Comparison of ENCODE assay signal across 9 mouse cellular contexts in the genomic region with DNA sequence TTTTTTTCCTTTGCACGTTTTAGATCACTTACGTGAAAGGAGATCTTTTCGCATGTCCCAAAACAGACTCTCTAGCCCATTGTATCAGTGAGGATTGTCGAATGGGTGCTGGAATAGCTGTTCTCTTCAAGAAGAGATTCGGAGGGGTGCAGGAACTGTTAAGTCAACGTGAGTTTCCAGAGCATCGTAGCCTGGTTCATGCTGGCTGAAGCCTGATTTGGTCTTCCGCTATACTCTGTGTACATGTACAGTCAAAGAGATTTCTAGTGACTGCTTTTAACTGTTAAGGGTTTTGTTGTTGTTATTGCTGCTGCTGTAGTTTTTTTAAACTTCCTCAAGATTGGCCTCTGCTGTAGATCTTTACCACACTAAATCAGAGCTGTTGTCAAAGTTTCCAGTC. TPM values are rescaled to one million over a fixed set of nuclear protein-coding genes. Genes with fewer than 3 reads are reported as not detected.
DNase-seq lines count a peak whose midpoint lies in the region; ATAC-seq and TF ChIP-seq lines count a peak whose summit lies in the region.
"Had no signal": no experiment of that assay in that cellular context is flagged by ENCODE, and none has a peak within 500 bp of the region (broad histone marks: within the 10 kb centered on the region; RNA-seq: fewer than 3 reads in every experiment).

No protein-coding gene starts in this region.

- H3K9me3 ChIP-seq in kidney, postnatal 0 days (replicated peaks; ENCODE audit: low read length) = no peaks in the 10 kb centered on the region
- H3K9me3 ChIP-seq in embryonic facial prominence, embryonic 10.5 days = no peaks in the 10 kb centered on the region
- H3K9me3 ChIP-seq in hindbrain, embryonic 16.5 days (ENCODE audit: control insufficient read depth, low read length) = no peaks in the 10 kb centered on the region
- H3K9me3 ChIP-seq in midbrain, postnatal 0 days (ENCODE audit: low read length) = no peaks in the 10 kb centered on the region

- H3K27ac ChIP-seq in kidney, postnatal 0 days = peak overlapping the region; percentile 98
- H3K27ac ChIP-seq in embryonic facial prominence, embryonic 10.5 days (replicated peaks) = peak overlapping the region; percentile 99
- peak overlapping the region; percentile 95; the same call in 1 of the 2 replicates for H3K27ac ChIP-seq in hindbrain, embryonic 16.5 days (ENCODE audit: low read depth, low read length)
- peak overlapping the region; percentile 87; the same call in 1 of the 2 replicates for H3K27ac ChIP-seq in midbrain, postnatal 0 days (ENCODE audit: low read depth, low read length)

- 24% methylated on average over 8 of the region's 8 CpGs for WGBS in kidney, postnatal 0 days
- WGBS in embryonic facial prominence, embryonic 10.5 days = 74% methylated on average over 8 of the region's 8 CpGs
- 48% methylated on average over 8 of the region's 8 CpGs for WGBS in hindbrain, embryonic 16.5 days
- 39% methylated on average over 8 of the region's 8 CpGs for WGBS in midbrain, postnatal 0 days

- H3K4me2 ChIP-seq in kidney, postnatal 0 days (ENCODE audit: low read length) = peak overlapping the region; percentile 76
- peak overlapping the region; percentile 83 for H3K4me2 ChIP-seq in hindbrain, embryonic 16.5 days (ENCODE audit: low read length)
- peak overlapping the region; percentile 76 for H3K4me2 ChIP-seq in midbrain, postnatal 0 days (ENCODE audit: low read depth, low read length, poor library complexity, severe bottlenecking)

- H3K27me3 ChIP-seq in kidney, postnatal 0 days (ENCODE audit: insufficient read depth, low read length) = no peaks in the 10 kb centered on the region
- no peaks in the 10 kb centered on the region for H3K27me3 ChIP-seq in embryonic facial prominence, embryonic 10.5 days (replicated peaks; ENCODE audit: low read depth, poor library complexity, severe bottlenecking)
- no peaks in the 10 kb centered on the region for H3K27me3 ChIP-seq in hindbrain, embryonic 16.5 days (replicated peaks; ENCODE audit: control insufficient read depth, insufficient read depth, low read length)
- no peaks in the 10 kb centered on the region for H3K27me3 ChIP-seq in midbrain, postnatal 0 days (ENCODE audit: insufficient read depth, low read length)

- H3K4me3 ChIP-seq in kidney, postnatal 0 days (replicated peaks; ENCODE audit: low read depth, low read length) = peak overlapping the region; percentile 68
- peak overlapping the region; percentile 89 for H3K4me3 ChIP-seq in embryonic facial prominence, embryonic 10.5 days
- peak overlapping the region; percentile 67 for H3K4me3 ChIP-seq in hindbrain, embryonic 16.5 days (ENCODE audit: low read length)
- peak overlapping the region; percentile 46 for H3K4me3 ChIP-seq in midbrain, postnatal 0 days (ENCODE audit: low read depth, low read length)

- H3K9ac ChIP-seq in kidney, postnatal 0 days (ENCODE audit: low read depth, low read length) = peak overlapping the region; percentile 79; the same call in 1 of the 2 replicates
- H3K9ac ChIP-seq in hindbrain, embryonic 16.5 days (ENCODE audit: low read depth, low read length) = peak overlapping the region; percentile 78; the same call in 1 of the 2 replicates
- H3K9ac ChIP-seq in midbrain, postnatal 0 days (replicated peaks; ENCODE audit: low read length, poor library complexity, severe bottlenecking) = peak overlapping the region; percentile 55

- no peak for ATAC-seq in kidney, postnatal 0 days (replicated peaks; ENCODE audit: low FRiP score, low read depth)
- ATAC-seq in hindbrain, embryonic 16.5 days = no peak
- ATAC-seq in midbrain, postnatal 0 days (ENCODE audit: low FRiP score) = no peak

- H3K4me1 ChIP-seq in kidney, postnatal 0 days (replicated peaks; ENCODE audit: insufficient read depth, low read length) = peaks cover 12% of the 10 kb centered on the region
- H3K4me1 ChIP-seq in embryonic facial prominence, embryonic 10.5 days = peaks cover 28% of the 10 kb centered on the region
- H3K4me1 ChIP-seq in hindbrain, embryonic 16.5 days (ENCODE audit: control insufficient read depth, insufficient read depth, low read depth, low read length) = peaks cover 16% of the 10 kb centered on the region
- no peaks in the 10 kb centered on the region for H3K4me1 ChIP-seq in midbrain, postnatal 0 days (ENCODE audit: insufficient read depth, low read length)

- H3K36me3 ChIP-seq in kidney, postnatal 0 days (ENCODE audit: insufficient read depth, low read length) = peaks cover 22% of the 10 kb centered on the region; the same call in 1 of the 2 replicates
- H3K36me3 ChIP-seq in embryonic facial prominence, embryonic 10.5 days (replicated peaks) = peaks cover 46% of the 10 kb centered on the region
- no peaks in the 10 kb centered on the region for H3K36me3 ChIP-seq in hindbrain, embryonic 16.5 days (ENCODE audit: control insufficient read depth, insufficient read depth, low read length)
- H3K36me3 ChIP-seq in midbrain, postnatal 0 days (ENCODE audit: insufficient read depth, low read length) = 0 out of 2 replicates have a peak, but pooled peaks cover 4% of the 10 kb centered on the region

- TF ChIP-seq CTCF in kidney, postnatal 0 days (IDR thresholded peaks at IDR 0.05; ENCODE audit: low read depth) = no peak
- TF ChIP-seq CTCF in midbrain, postnatal 0 days (IDR thresholded peaks at IDR 0.05) = no peak

- peak; percentile 46 for DNase-seq in kidney, postnatal 0 days (ENCODE audit: low spot score)
- no peak for DNase-seq in kidney, postnatal 4 days
- no peak for DNase-seq in embryonic facial prominence, embryonic 10.5 days (ENCODE audit: low spot score)
- DNase-seq in midbrain, postnatal 0 days (ENCODE audit: low spot score) = no peak
- DNase-seq in urinary bladder, postnatal 10 days (ENCODE audit: low spot score) = no peak
- no peak for DNase-seq in adrenal gland, adult 2 months
- no peak for DNase-seq in frontal cortex, postnatal 36 days (ENCODE audit: low spot score in 2 of 2)

RNA-seq across cellular contexts. Expression of a gene that starts 1.4 kb away (rescaled TPM):
- polyA plus RNA-seq in kidney, postnatal 0 days (2015; fragmentation: Nextera tagmentation; extraction: Ambion mirVana) = 77.5 and 82.6 TPM in 2 replicates
- 87.8 and 89.5 TPM in 2 replicates for polyA plus RNA-seq in embryonic facial prominence, embryonic 10.5 days (2016; fragmentation: Nextera tagmentation; extraction: Ambion mirVana)
- 33.2 and 34.3 TPM in 2 replicates for polyA plus RNA-seq in hindbrain, embryonic 16.5 days (2015; fragmentation: Nextera tagmentation; extraction: Ambion mirVana)
- 12.9 and 15.0 TPM in 2 replicates for total RNA-seq in midbrain, postnatal 0 days (2014; rRNA removed)
- polyA plus RNA-seq in midbrain, postnatal 0 days (2015; fragmentation: Nextera tagmentation; extraction: Ambion mirVana) = 28.0 and 30.2 TPM in 2 replicates
- total RNA-seq in adrenal gland, adult 2 months (2021) = 10 to 100 TPM; 14.6 to 19.6 TPM
- 2.5 TPM in 2 replicates for polyA plus RNA-seq in adrenal gland, adult 2 months (2012; rRNA removed)

RNA-seq across cellular contexts. Expression of a gene that starts 1.5 kb away (rescaled TPM):
- 8.0 and 8.1 TPM in 2 replicates for polyA plus RNA-seq in kidney, postnatal 0 days (2015; fragmentation: Nextera tagmentation; extraction: Ambion mirVana)
- 25.4 and 26.6 TPM in 2 replicates for polyA plus RNA-seq in embryonic facial prominence, embryonic 10.5 days (2016; fragmentation: Nextera tagmentation; extraction: Ambion mirVana)
- 8.9 and 10.6 TPM in 2 replicates for polyA plus RNA-seq in hindbrain, embryonic 16.5 days (2015; fragmentation: Nextera tagmentation; extraction: Ambion mirVana)
- 22.7 and 30.9 TPM in 2 replicates for total RNA-seq in midbrain, postnatal 0 days (2014; rRNA removed)
- polyA plus RNA-seq in midbrain, postnatal 0 days (2015; fragmentation: Nextera tagmentation; extraction: Ambion mirVana) = 3.8 and 4.1 TPM in 2 replicates
- total RNA-seq in adrenal gland, adult 2 months (2021) = 10 to 100 TPM; 26.4 to 41.3 TPM
- polyA plus RNA-seq in adrenal gland, adult 2 months (2012; rRNA removed) = 45.1 and 55.8 TPM in 2 replicates

RNA-seq across cellular contexts. Expression of a gene that starts 21.5 kb away (rescaled TPM):
- 0.80 and 0.93 TPM in 2 replicates for polyA plus RNA-seq in kidney, postnatal 0 days (2015; fragmentation: Nextera tagmentation; extraction: Ambion mirVana)
- 0.61 and 1.2 TPM in 2 replicates for polyA plus RNA-seq in embryonic facial prominence, embryonic 10.5 days (2016; fragmentation: Nextera tagmentation; extraction: Ambion mirVana)
- polyA plus RNA-seq in hindbrain, embryonic 16.5 days (2015; fragmentation: Nextera tagmentation; extraction: Ambion mirVana) = 0.88 and 4.2 TPM in 2 replicates
- 0.11 and 0.80 TPM in 2 replicates for total RNA-seq in midbrain, postnatal 0 days (2014; rRNA removed)
- polyA plus RNA-seq in midbrain, postnatal 0 days (2015; fragmentation: Nextera tagmentation; extraction: Ambion mirVana) = 0.31 and 0.32 TPM in 2 replicates
- total RNA-seq in adrenal gland, adult 2 months (2021) = 1 to 10 TPM; 1.7 to 2.0 TPM
- 0.28 and 0.58 TPM in 2 replicates for polyA plus RNA-seq in adrenal gland, adult 2 months (2012; rRNA removed)

RNA-seq across cellular contexts. Expression of a gene that starts 40.1 kb away (rescaled TPM):
- polyA plus RNA-seq in kidney, postnatal 0 days (2015; fragmentation: Nextera tagmentation; extraction: Ambion mirVana) = 0.62 and 1.2 TPM in 2 replicates
- polyA plus RNA-seq in embryonic facial prominence, embryonic 10.5 days (2016; fragmentation: Nextera tagmentation; extraction: Ambion mirVana) = 0.24 and 0.45 TPM in 2 replicates
- 0.93 and 1.6 TPM in 2 replicates for polyA plus RNA-seq in hindbrain, embryonic 16.5 days (2015; fragmentation: Nextera tagmentation; extraction: Ambion mirVana)
- 0.22 and 0.85 TPM in 2 replicates for total RNA-seq in midbrain, postnatal 0 days (2014; rRNA removed)
- polyA plus RNA-seq in midbrain, postnatal 0 days (2015; fragmentation: Nextera tagmentation; extraction: Ambion mirVana) = 0.74 and 1.4 TPM in 2 replicates
- not detected for total RNA-seq in adrenal gland, adult 2 months (2021)
- not detected in 2 replicates for polyA plus RNA-seq in adrenal gland, adult 2 months (2012; rRNA removed)
- total RNA-seq: left cerebral cortex, adult 8-10 months had no signal

RNA-seq across cellular contexts. Expression of a gene that starts 43.5 kb away (rescaled TPM):
- 3.6 and 3.9 TPM in 2 replicates for polyA plus RNA-seq in kidney, postnatal 0 days (2015; fragmentation: Nextera tagmentation; extraction: Ambion mirVana)
- polyA plus RNA-seq in embryonic facial prominence, embryonic 10.5 days (2016; fragmentation: Nextera tagmentation; extraction: Ambion mirVana) = 0.20 and 0.51 TPM in 2 replicates
- 0.15 and 0.39 TPM in 2 replicates for polyA plus RNA-seq in hindbrain, embryonic 16.5 days (2015; fragmentation: Nextera tagmentation; extraction: Ambion mirVana)
- 0.19 and 0.49 TPM in 2 replicates for total RNA-seq in midbrain, postnatal 0 days (2014; rRNA removed)
- polyA plus RNA-seq in midbrain, postnatal 0 days (2015; fragmentation: Nextera tagmentation; extraction: Ambion mirVana) = 0.06 and 0.32 TPM in 2 replicates
- total RNA-seq in adrenal gland, adult 2 months (2021) = not detected
- not detected in 2 replicates for polyA plus RNA-seq in adrenal gland, adult 2 months (2012; rRNA removed)
